Comparison of ENCODE assay signal across 13 mouse cellular contexts in the genomic region with DNA sequence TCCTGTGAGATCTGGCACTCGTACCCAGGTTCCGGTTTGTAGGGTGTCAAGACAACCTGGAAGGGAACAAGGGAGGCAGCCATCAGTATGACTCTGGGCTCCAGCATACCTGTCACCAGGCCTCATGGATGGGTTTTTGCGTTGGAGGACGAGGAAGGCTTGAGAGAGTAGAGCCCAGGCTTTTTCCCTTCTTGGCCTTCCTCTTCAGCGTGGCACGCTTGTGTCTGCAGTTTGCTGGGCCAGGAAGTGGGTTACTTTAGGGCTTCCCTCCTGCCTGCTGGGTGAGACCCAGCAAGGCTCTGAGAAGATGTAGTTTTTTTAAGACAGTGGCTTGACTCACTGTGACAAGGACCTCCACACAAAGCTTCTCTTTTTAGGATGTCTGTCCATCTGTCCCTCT. TPM values are rescaled to one million over a fixed set of nuclear protein-coding genes. Genes with fewer than 3 reads are reported as not detected.
DNase-seq lines count a peak whose midpoint lies in the region; ATAC-seq and TF ChIP-seq lines count a peak whose summit lies in the region.
"Had no signal": no experiment of that assay in that cellular context is flagged by ENCODE, and none has a peak within 500 bp of the region (broad histone marks: within the 10 kb centered on the region; RNA-seq: fewer than 3 reads in every experiment).

No protein-coding gene starts in this region.

- H3K4me3 ChIP-seq in liver, postnatal 0 days (ENCODE audit: low read depth, low read length) = no peak overlapping the region
- no peak overlapping the region for H3K4me3 ChIP-seq in liver, embryonic 12.5 days
- H3K4me3 ChIP-seq in bone marrow macrophage, adult 2 months (ENCODE audit: insufficient read depth, low read length) = no peak overlapping the region
- no peak overlapping the region for H3K4me3 ChIP-seq in forebrain, embryonic 16.5 days (replicated peaks; ENCODE audit: low read length)
- H3K4me3 ChIP-seq: neural tube, embryonic 15.5 days had no signal

- TF ChIP-seq POLR2A in bone marrow macrophage, adult 2 months (IDR thresholded peaks at IDR 0.05; ENCODE audit: borderline replicate concordance, low read depth, low read length) = no peak

- no peaks in the 10 kb centered on the region for H3K9me3 ChIP-seq in liver, postnatal 0 days (ENCODE audit: low read length)
- H3K9me3 ChIP-seq in liver, embryonic 12.5 days (replicated peaks) = no peaks in the 10 kb centered on the region
- H3K9me3 ChIP-seq in forebrain, embryonic 16.5 days (ENCODE audit: control insufficient read depth, low read length) = no peaks in the 10 kb centered on the region
- H3K9me3 ChIP-seq: neural tube, embryonic 15.5 days had no signal

- no peaks in the 10 kb centered on the region for H3K27me3 ChIP-seq in liver, postnatal 0 days (ENCODE audit: insufficient read depth, low read length)
- no peaks in the 10 kb centered on the region for H3K27me3 ChIP-seq in liver, embryonic 12.5 days (replicated peaks)
- no peaks in the 10 kb centered on the region for H3K27me3 ChIP-seq in forebrain, embryonic 16.5 days (replicated peaks; ENCODE audit: control insufficient read depth, insufficient read depth, low read length)
- H3K27me3 ChIP-seq: neural tube, embryonic 15.5 days had no signal

- no peak for TF ChIP-seq CTCF in liver, postnatal 0 days (IDR thresholded peaks at IDR 0.05; ENCODE audit: low read depth)
- no peak for TF ChIP-seq CTCF in bone marrow macrophage, adult 2 months (IDR thresholded peaks at IDR 0.05; ENCODE audit: low read depth, low read length)

- DNase-seq in liver, postnatal 0 days = no peak
- DNase-seq in thymus, postnatal 25 days = peak; percentile 73
- DNase-seq in cerebellum, postnatal 25 days = no peak
- no peak for DNase-seq in urinary bladder, postnatal 14 days (ENCODE audit: low spot score)
- DNase-seq: cerebellum, adult 9-11 months; heart, postnatal 36 days; kidney, postnatal 14 days; right cerebral cortex, adult 18-20 months had no signal

- no peak overlapping the region for H3K9ac ChIP-seq in liver, postnatal 0 days (replicated peaks)
- no peak overlapping the region for H3K9ac ChIP-seq in liver, embryonic 12.5 days
- H3K9ac ChIP-seq in forebrain, embryonic 16.5 days (replicated peaks; ENCODE audit: low read depth, low read length) = no peak overlapping the region
- H3K9ac ChIP-seq: neural tube, embryonic 15.5 days had no signal

- H3K4me2 ChIP-seq in liver, postnatal 0 days (ENCODE audit: low read depth, low read length) = no peak overlapping the region
- no peak overlapping the region for H3K4me2 ChIP-seq in liver, embryonic 12.5 days
- H3K4me2 ChIP-seq in forebrain, embryonic 16.5 days (ENCODE audit: low read length) = no peak overlapping the region
- H3K4me2 ChIP-seq: neural tube, embryonic 15.5 days had no signal

- H3K36me3 ChIP-seq in liver, postnatal 0 days (replicated peaks; ENCODE audit: insufficient read depth, low read length) = peaks cover 19% of the 10 kb centered on the region; the same call in 1 of the 2 replicates
- H3K36me3 ChIP-seq in liver, embryonic 12.5 days = peaks cover 7% of the 10 kb centered on the region; the same call in 1 of the 2 replicates
- no peaks in the 10 kb centered on the region for H3K36me3 ChIP-seq in forebrain, embryonic 16.5 days (ENCODE audit: control insufficient read depth, insufficient read depth)
- H3K36me3 ChIP-seq: neural tube, embryonic 15.5 days had no signal

- no peak for TF ChIP-seq EP300 in liver, postnatal 0 days (IDR thresholded peaks at IDR 0.05; ENCODE audit: low read depth)

- peaks cover 17% of the 10 kb centered on the region for H3K4me1 ChIP-seq in liver, postnatal 0 days (ENCODE audit: insufficient read depth)
- 0 out of 2 replicates have a peak, but pooled peaks cover 4% of the 10 kb centered on the region for H3K4me1 ChIP-seq in liver, embryonic 12.5 days
- peaks cover 54% of the 10 kb centered on the region for H3K4me1 ChIP-seq in bone marrow macrophage, adult 2 months (ENCODE audit: control insufficient read depth, insufficient read depth, low read length)
- no peaks in the 10 kb centered on the region for H3K4me1 ChIP-seq in forebrain, embryonic 16.5 days (replicated peaks; ENCODE audit: control insufficient read depth, insufficient read depth, low read length)
- H3K4me1 ChIP-seq: neural tube, embryonic 15.5 days had no signal

- no peak for ATAC-seq in liver, postnatal 0 days
- no peak for ATAC-seq in liver, embryonic 12.5 days
- peak; percentile 16; the same call in 1 of the 2 replicates for ATAC-seq in megakaryocyte, adult 5-6 weeks (ENCODE audit: poor library complexity, severe bottlenecking)
- ATAC-seq in forebrain, embryonic 16.5 days = no peak

- WGBS in liver, postnatal 0 days (ENCODE audit: insufficient replicate concordance) = 66% methylated on average over 6 of the region's 6 CpGs
- WGBS in liver, embryonic 12.5 days (ENCODE audit: insufficient replicate concordance) = 63% methylated on average over 6 of the region's 6 CpGs
- WGBS in forebrain, embryonic 16.5 days = 96% methylated on average over 6 of the region's 6 CpGs

- H3K27ac ChIP-seq in liver, postnatal 0 days (ENCODE audit: low read depth) = 0 out of 2 replicates have a peak overlapping the region, but pooled peaks have one; percentile 3
- H3K27ac ChIP-seq in liver, embryonic 12.5 days = no peak overlapping the region
- peak overlapping the region; percentile 79 for H3K27ac ChIP-seq in bone marrow macrophage, adult 2 months (ENCODE audit: insufficient read depth, low read depth, low read length)
- no peak overlapping the region for H3K27ac ChIP-seq in forebrain, embryonic 16.5 days (ENCODE audit: low read length)
- H3K27ac ChIP-seq: neural tube, embryonic 15.5 days had no signal

RNA-seq across cellular contexts. Expression of a gene that starts 17.6 kb away (rescaled TPM):
- 7.2 and 9.4 TPM in 2 replicates for polyA plus RNA-seq in liver, postnatal 0 days (2015; fragmentation: Nextera tagmentation; extraction: Ambion mirVana)
- polyA plus RNA-seq in liver, embryonic 12.5 days (2016; fragmentation: Nextera tagmentation; extraction: Ambion mirVana) = 4.9 TPM in 2 replicates
- 181 and 222 TPM in 2 replicates for polyA plus RNA-seq in bone marrow macrophage, adult 2 months (2012; ENCODE audit: insufficient read depth, insufficient read length, missing spikeins)
- total RNA-seq in megakaryocyte, adult 5-6 weeks (2015) = 107 and 112 TPM in 2 replicates
- 113 and 122 TPM in 2 replicates for total RNA-seq in megakaryocyte, adult 5-6 weeks (2017)
- 2.4 and 2.5 TPM in 2 replicates for polyA plus RNA-seq in forebrain, embryonic 16.5 days (2015; fragmentation: Nextera tagmentation; extraction: Ambion mirVana)

RNA-seq across cellular contexts. Expression of a gene that starts 34.2 kb away (rescaled TPM):
- 6.6 and 7.0 TPM in 2 replicates for polyA plus RNA-seq in liver, postnatal 0 days (2015; fragmentation: Nextera tagmentation; extraction: Ambion mirVana)
- 3.5 and 3.9 TPM in 2 replicates for polyA plus RNA-seq in liver, embryonic 12.5 days (2016; fragmentation: Nextera tagmentation; extraction: Ambion mirVana)
- 37.4 and 44.8 TPM in 2 replicates for polyA plus RNA-seq in bone marrow macrophage, adult 2 months (2012; ENCODE audit: insufficient read depth, insufficient read length, missing spikeins)
- 22.2 and 24.0 TPM in 2 replicates for total RNA-seq in megakaryocyte, adult 5-6 weeks (2015)
- 40.0 and 59.4 TPM in 2 replicates for total RNA-seq in megakaryocyte, adult 5-6 weeks (2017)
- 9.2 and 9.4 TPM in 2 replicates for polyA plus RNA-seq in forebrain, embryonic 16.5 days (2015; fragmentation: Nextera tagmentation; extraction: Ambion mirVana)

Comparison
In these comparisons a context has a peak if more than half of its experiments do, and no peak if none do; other contexts are left out.
1. H3K27ac ChIP-seq: peak in liver, postnatal 0 days (single experiment) and bone marrow macrophage, adult 2 months (single experiment); none in liver, embryonic 12.5 days (single experiment) and forebrain, embryonic 16.5 days (single experiment).
2. RNA of a gene that starts 17.6 kb away (polyA plus RNA-seq): 181 to 222 TPM in bone marrow macrophage, adult 2 months; 7.2 to 9.4 TPM in liver, postnatal 0 days, 4.9 TPM in liver, embryonic 12.5 days and 2.4 to 2.5 TPM in forebrain, embryonic 16.5 days; every median in the first group is over 10 times any median in the second.